Mouse (Mus musculus): ENCODE results near the gene Dera.
A peak's percentile ranks its signal among the peaks of the same experiment; 100 is the strongest.
"Not testable (repeated sequence)": the region's sequence is repeated elsewhere in the genome, so short reads cannot be mapped to it uniquely, and the experiment has no call there.

The Dera gene

DNA sequence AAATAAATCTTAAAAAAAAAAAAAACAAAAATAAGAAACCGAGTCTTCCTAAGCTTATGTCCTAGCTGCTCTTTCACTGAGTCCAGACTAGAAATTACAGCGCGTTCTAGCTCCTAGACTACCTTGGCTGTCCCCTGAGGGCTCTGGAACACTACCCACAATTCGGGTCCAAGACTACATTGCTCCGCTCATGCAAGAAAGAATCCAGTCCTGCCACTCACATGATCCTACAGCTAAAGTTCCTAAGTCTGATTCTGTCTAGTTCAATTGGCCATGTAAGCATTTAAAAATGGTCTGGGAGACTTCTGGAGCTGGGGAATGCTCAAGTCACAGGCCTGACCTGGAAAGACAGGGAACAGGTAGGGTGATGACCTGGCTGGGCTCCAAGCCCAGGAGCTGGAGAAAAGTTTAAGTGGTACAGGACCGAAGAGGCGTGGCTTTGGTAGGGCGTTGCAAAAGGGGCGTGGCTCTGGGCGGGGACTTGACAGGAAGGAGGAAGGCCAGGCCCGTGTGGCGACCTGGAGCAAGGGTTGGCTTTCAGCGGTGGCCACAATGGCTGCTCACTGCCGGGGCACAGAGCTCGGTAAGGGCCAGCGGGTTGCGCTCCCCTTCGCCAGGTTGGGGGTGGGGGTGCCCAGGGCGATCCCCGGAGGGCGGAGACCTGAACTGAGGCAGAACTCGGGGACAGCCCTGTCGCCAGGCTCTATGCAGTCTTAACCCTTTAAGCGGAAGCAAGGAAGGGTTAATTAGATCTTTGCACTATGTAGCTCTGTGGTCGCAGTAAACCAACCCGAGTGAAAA, at the start of gene Dera:
Gene Dera, plus strand, starts transcription at position 491 of the 801 bp plus-strand sequence.
- peak; percentile 81 to 87 for DNase-seq (ENCODE audit: low spot score in 2 of 2)

DNA sequence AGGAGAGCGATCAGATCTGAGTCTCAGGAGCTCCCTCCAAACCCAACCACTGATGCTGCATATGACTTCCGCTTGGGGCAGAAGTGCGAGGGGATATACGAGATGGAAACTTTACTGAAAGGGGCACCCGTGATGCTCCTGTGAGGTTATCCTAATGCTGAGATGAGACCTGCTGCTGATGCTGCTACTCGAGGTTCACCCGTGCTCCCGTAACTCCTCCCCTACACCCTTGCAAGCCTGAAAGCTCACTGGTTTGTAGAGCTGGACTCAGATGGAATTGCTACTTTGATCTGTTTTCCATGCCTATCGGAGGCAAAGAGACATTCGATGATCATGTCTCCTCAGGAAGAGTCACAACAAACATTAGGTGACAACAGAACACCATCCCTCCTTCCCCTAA, 48.1 kb upstream of the Dera start:
- no peak for DNase-seq (ENCODE audit: low spot score in 2 of 2)

DNA sequence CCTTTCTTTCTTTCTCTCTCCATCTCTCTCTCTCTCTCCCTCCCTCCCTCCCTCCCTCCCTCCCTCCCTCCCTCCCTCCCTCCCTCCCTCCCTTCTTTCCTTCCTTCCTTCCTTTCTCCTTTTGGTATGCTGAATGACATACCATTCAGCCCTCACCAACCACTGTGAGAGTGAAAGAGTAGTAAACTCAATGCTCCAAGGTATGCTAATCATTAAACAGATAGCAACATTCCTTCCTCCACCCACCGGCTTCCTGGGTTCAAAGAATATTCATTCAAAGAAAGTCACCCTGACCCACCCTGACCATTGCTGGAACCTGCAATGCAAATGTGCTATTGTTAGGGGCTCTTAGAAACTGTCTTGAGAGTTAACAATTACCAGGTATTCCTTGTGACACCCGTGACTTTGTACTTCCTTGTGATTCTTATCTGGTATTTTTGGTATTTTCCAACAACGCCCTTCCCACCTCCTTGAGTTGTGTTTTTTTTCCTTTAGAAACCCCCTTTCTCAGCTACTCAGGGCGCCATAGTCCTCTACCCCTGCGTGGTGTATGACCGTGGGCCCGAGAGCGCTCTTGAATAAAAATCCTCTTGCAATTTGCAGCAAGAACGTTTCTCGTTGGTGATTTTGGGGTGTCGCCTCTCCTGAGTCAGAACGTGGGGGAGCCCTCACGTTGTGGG, 45.5 kb upstream of the Dera start:
- not testable (repeated sequence) for DNase-seq (ENCODE audit: low spot score in 2 of 2)

DNA sequence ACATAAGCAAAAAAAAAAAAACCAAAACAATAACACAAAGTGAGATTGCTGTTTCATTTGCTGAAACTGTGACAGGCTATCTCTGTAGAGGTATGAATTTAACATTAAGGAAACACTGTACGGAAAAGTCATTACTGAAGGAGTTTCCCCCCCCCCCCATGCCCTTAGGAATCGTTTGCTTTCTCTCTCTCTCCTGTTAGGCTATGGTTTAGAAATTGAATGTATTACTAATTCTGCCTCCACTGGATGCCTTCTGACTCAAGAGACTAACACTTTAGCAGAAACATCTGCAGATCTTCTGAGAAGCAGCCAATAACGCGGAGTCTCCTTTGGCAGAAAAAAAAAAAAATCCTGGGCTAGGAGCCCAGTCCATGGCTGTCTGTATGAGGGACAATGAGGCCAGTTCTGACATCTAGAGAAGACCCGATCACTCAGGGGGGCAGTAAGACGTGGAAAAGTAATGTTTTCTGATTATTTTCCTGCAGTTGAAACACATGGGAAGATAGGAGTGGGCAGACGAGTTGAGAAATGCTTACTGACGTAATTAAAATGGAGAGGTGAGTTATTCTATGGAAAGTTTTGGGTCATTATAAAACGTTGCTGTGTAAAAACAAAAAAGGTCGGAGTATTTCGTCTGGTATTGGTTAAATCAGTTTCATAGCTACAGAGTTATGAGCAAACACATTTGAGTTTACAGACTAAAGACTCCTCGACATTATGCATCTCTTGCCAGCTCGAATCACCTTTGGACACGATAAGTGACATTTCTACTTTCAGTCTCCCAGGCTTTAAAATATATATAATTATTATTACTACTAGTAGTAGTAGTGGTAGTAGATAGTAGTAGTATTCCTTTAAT, 43.9 kb upstream of the Dera start:
- no peak for DNase-seq (ENCODE audit: low spot score in 2 of 2)

DNA sequence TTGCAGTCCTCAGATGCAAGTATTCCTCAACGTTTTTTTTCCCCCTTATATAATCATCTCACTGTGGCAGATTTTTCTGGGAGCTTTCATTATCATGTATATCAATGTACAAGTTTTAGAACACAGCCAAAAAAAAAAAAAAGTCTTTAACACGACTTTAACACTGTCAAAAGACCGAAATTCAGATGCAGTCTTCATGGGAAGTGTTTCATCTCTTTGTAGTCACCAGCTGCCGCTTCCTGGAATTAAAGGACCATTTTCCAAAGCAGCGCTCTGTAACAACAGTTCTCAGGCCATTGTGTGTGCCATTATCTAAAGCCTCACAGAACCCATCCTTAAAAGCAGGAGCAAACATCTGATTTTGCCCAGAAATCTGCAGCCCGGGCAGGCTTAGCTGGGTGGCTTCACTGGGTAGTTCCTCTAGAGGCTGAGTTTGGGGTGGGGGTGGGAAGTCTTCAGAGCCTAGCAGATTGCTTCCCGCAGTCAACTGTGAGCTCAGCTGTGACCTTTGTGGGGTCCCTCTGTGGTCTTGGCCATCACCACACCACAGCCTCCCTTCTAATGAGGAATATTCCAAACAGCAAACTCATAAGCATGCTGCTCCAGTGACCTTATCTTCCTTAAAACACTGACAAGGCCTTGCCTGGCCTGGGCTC, 41.6 kb upstream of the Dera start:
- DNase-seq (ENCODE audit: low spot score in 2 of 2): no peak

DNA sequence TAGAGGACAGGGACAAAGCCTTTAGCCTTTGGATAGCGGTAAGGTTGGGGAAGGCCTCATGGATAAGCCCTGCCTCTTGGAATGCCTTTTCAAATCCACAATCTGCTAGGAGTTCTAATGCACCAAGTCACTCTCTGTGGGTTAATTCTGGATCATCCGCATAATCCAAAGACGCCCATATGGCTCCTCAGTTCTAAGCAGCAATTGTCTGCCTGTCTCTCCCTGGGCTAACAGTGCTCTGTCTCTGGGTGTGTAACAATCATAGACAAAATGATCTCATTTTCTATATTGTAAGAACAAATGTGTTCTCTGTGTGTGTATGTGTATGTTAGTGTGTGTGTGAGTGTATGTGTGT, 41.1 kb upstream of the Dera start:
- no peak for DNase-seq (ENCODE audit: low spot score in 2 of 2)

DNA sequence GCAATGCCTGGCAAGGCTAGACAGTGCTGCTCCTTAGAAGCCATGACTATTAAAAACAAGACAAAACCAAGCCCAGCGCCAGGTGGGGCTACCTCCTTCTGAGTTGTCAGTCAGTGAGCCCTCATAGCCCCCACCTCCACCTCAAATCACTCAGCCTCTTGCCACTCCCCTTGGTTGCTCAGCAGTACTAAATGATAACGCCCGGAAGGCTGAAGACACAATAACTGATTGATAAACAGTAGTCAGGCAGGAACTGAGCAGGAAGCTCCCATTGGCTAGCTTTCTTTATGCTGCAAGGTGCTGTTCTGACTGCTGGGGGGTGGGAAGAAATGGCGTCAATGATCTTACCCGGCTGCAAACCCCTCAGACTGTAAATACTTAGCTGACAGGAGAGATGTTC, 37.5 kb upstream of the Dera start:
- DNase-seq (ENCODE audit: low spot score in 2 of 2): no peak

DNA sequence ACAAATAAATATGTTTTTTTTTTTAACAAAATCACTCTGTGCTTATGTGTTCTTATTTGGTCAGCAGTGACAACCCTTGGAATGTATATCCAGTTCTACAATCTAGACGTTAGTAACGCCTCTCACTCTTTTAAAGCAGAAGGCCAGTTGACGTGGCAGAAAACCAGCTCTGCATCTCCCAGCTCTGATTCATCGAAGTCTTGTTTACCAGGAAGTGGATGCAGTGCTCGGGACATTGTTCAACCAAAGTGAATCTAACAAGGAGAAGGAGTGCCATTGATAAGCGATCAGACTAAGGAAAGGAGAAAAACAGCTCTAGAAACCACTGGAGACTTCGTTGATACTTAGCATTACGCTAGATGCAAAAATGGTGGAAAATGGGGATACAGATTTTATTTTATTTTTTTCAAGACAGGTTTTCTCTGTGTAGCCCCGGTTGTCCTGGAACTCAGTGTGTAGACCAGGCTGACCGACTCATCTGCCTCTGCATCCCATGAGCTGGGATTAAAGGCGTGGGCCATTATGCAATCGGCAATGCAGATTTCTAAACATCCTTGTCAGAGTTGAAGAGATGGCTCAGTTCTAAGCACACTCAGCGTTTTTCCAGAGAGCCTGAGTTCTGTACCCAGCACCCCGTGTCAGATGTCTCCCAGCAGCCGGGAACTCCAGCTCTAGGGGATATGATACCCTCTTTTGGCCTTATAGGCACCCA, 32.0 kb upstream of the Dera start:
- DNase-seq (ENCODE audit: low spot score in 2 of 2): no peak

DNA sequence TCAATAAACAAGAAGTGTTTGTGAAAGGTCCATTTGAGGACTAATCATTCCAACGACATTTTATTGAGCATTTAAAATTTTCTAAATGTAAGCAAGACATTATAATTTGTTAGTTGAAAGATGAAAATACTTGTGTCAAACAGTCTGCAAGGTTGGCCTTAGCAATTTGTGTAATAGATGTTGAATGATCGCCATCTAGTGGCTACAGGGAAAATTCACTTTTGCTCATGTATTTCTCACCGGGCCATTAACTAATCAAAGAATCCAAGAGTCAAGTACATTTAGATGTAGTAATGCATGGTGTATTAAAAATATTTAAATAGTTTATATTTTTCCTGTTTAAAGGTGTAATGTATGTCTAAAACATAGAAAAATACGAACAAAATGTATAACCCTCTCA, 30.4 kb upstream of the Dera start:
- DNase-seq (ENCODE audit: low spot score in 2 of 2): no peak

DNA sequence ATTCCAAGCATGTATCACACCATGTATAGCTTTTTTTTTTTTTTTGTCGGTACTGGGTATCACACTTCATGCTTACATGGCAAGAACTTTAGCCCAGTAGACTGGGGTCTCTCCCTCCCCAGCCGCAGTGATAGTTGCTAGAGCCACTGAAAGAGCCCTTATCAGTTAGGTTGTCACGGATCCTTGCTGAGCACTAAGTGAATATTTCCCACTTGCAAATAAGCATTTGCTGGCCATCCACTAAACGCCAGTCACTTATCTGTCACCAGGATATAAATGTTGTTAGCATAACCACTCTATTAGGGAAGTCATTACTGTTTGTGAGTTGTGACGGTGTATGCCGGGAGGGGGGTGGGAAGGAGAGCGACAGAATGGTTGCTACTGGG, 19.9 kb upstream of the Dera start:
- no peak for DNase-seq (ENCODE audit: low spot score in 2 of 2)

DNA sequence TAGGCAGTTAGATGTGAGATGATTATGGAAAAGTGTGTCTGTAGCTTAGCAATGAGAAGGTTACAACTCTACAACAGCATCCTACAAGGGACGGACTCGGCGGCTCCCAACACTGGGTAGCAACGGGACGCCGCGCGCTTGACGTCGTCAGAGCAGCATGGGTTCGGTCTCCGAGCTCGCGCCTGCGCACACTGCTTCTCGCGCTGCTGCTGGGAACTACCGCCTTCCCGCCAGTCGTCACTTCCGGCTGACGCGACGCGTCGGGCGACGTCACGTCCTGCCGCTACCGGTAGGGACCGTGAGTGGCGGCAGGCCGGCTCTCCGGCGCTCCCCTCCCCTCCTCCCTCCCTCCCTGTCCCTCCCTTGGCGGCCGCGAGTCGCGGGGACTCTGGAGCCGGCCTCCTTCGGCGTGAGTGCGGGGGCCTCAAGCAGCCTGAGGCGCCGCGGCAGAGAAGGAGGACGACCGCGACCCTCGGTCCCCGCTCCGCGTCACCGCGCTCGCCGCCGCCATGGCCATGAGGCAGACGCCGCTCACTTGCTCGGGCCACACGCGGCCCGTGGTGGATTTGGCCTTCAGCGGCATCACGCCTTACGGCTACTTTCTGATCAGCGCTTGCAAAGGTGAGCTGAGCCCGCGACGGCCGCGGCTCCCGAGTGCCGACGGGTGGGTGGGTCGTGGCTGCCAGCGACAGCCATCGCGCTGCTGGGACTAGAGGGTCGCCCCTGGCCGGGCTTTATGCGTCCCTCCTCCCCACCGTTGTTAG, 19.3 kb upstream of the Dera start, which contains the start of gene Strap:
Gene Strap, plus strand, starts transcription at position 233 of the 764 bp plus-strand sequence.
- DNase-seq (ENCODE audit: low spot score in 2 of 2): peak; percentile 84 to 89

DNA sequence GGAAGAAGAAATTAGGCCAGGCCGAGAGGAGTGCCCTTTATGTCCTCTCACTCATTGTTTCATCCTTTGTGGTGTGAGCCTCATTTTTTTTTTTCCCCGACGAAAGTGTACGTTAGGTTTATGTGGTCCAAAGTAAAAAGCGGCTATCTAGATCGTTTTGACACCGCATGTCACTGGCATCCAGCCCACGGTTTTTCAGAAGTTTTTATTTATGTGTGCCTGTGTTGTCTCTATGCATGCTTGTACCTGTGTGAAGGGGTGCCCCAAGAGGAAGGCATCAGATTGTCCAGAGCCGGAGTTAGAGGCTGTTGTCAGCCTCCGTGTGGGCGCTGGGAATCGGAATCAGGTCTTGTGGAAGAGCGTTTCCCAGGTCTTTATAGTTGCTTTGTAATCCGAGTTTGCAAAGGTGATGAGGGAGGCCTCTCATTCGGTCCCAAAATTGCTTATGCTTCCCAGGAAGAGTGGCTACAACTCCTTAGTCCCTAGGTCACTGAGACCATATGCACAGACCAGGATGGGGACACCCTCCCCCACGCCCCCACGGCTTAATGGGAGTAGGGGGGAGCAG, 18.6 kb upstream of the Dera start:
- no peak for DNase-seq (ENCODE audit: low spot score in 2 of 2)

DNA sequence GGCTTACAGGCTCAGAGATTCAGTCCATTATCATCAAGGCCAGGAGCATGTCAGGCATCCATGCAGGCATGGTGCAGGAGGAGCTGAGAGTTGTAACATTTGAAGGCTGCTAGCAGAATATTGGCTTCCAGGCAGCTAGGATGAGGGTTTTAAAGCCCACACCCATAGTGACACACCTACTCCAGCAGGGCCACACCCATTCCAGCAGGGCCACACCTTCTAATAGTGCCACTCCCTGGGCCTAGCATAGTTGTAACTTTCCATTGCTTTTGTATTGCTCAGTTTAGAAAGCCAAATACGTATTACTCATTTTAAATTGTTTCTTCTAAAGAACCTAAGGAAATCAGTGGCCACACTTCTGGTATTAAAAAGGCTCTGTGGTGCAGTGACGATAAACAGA, 13.4 kb upstream of the Dera start:
- no peak for DNase-seq (ENCODE audit: low spot score in 2 of 2)

DNA sequence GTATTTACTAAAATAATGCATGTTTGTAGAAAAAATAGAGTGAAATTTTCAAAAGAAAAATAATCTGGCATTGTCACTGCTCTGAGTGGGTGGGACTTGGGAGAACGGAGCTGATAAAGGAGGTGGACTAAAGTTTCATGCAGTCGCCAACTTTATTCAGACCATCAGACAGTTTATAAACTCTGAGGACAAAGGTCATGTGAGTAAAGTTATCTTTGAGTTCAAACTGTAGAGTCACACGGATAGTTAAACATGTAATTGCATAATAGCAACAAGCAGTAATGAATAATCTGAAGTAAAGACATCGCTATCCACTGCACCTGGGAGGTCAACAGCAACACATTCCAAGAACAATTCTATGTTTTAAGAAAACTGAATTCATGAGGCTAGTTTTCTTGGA, 9.6 kb upstream of the Dera start:
- DNase-seq (ENCODE audit: low spot score in 2 of 2): no peak

DNA sequence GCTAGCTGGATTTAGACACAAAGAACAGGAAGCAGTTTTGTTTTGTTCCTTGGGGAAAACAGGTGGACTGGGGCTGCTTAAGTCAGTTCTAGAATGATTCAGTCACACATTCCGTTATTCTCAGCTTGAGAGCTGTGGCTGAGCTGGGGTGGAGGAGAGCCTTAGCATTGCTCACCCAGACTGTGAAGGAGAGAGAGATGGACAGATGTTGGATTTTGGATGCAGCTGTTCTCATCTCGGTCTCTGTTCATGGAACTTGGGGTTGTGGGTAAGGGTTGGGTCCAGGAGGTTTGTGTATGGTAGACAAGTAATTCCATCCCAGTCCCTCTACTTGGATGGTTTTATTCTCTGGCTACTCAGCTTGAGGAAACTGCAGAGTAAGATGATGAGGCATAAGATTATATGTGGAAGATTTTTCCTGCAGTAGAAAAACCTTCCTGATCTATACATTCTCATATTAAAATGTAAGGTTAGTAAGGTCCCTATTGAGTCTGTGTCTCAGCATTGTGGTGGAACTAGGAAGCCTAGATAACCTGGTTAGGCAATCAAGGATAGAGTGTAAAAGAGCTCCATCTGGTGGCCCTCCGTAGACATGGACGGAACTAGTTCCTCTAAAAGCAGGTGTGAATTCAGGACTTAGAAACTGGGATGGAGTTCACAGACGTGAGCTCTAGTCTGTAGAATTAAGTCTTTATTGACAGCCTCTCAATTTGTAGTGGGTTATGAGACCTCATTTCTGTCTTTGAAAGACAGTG, 7.0 kb upstream of the Dera start:
- DNase-seq (ENCODE audit: low spot score in 2 of 2): no peak

DNA sequence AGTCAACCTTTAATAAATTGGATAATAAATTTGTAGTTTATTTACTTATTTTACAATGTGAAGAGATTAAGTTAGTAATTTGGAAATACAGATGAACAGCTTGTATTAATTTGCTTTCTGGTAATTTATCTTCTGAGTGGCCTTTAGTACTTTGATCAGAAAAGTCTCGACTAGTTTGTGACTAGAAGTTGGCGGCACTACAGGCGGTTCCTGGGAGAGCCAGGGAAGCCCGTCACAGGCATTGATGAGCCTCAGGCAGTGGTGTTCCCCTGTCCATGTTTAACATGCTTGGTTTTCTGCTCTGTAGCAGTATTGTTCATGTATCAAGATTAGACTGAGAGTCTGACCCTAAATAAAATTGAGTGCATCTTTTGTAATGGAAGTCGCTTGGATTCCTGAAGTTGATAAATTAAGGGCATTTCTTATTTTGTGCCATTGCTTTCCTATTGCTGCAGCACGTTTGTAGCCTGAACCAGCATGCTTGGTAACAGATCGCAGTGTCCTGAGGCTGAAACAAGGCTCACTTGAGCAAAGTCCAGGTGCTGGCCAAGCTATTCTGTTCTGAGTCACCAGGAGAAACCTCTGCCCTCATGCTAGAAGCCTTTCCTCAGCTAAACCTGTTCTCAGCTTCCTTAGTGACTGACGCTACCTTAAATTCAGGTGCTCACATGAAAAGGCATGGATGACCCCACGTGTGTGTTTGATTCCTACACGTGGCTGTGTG, 2.6 kb upstream of the Dera start:
- no peak for DNase-seq (ENCODE audit: low spot score in 2 of 2)

DNA sequence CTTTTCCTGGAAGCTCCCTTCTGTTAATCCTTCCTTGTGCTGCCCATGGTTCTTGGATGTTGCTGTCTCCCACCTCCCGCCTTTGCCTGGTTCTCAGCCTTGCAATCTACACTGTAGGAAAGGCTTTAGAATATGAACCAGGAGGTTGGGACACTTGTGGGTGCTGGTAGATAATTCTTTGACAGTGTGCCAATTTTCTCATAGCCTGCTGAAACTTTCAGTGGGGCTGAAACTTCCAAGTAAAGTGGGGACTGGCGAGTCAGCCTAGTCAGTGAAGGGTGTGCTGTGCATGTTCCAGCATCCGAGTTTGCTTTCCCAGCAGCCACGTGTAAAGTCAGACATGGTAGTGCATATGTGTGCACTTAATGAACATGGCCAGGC, 2.1 kb upstream of the Dera start:
- DNase-seq (ENCODE audit: low spot score in 2 of 2): no peak

DNA sequence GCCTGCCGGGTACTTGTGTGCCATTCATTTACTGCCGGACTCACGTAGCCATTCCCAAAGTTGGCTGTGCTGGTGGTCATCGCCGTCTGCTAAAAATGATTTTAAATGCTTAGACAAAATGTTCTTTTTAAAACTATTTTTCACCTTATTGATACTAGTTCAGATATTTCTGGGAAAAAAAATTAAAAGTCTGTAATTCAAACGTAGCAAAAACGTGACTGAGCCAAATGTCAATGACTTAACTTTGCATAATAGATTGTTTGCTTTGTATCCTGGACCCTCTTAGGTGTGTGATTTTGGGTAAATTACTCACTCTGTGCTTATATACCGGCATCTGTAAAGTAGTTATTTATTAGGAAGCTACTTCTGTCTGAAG, 499 bp downstream of the Dera start:
- no peak for DNase-seq (ENCODE audit: low spot score in 2 of 2)

DNA sequence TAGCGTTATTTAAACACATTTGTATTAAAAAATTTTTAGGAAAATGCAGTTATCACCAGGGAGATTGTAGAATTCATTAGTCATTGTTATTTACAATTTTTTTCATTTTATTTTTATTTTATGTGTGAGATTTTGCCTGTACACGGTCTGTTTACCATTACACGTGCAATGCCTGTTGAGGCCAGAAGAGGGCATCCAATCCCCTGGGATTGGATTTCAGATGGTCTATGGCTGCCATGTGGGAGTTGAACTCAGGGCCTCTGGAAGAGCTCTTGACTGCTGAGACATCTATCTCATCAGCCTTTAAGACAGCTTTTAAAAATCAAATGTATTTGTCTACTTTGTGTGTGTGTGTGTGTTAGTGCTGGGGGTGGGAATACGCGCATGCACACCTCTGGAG, 2.0 kb downstream of the Dera start:
- peak in 1 of 2 experiments; percentile 11 for DNase-seq (ENCODE audit: low spot score in 2 of 2)

Data from spleen, postnatal 14 days (tissue).